Mouse (Mus musculus): ENCODE results near the gene Ccdc105. TPM values are rescaled to one million over a fixed set of nuclear protein-coding genes. Genes with fewer than 3 reads are reported as not detected.
A peak's percentile ranks its signal among the peaks of the same experiment; 100 is the strongest.

The Ccdc105 gene
- polyA plus RNA-seq, 1 experiment: not detected

DNA sequence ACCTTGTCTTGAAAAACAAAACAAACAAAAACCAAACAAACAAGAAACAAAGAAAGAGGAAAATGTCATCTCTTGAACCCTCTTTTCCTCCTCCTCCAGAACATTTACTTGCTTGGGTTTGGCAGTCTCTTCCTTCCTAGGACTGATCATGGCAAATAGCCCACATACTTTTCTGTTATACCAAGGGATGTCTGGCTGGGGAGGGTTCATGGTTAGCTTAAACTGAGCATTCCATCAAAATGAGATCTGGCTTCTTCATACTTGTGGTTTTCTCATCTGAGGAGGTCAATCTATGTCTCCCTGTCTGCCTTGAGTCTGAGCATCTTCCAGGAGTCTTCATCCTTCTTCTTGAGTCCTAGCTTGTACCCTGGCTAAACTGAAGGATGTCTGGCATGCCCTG lies 36.6 kb downstream of the Ccdc105 start:
- no peaks in the 10 kb centered on the region for H3K36me3 ChIP-seq (ENCODE audit: control insufficient read depth, insufficient read depth, low read length)
- TF ChIP-seq POLR2A (IDR thresholded peaks at IDR 0.05; ENCODE audit: low read depth, low read length): no peak
- TF ChIP-seq CTCF (conservative IDR thresholded peaks at IDR 0.05; ENCODE audit: insufficient read depth, insufficient read length, low read depth, low read length): no peak
- no peak overlapping the region for H3K4me3 ChIP-seq (ENCODE audit: insufficient read depth, low read depth, low read length)
- no peak overlapping the region for H3K27ac ChIP-seq (ENCODE audit: insufficient read depth, low read depth, low read length)
- no peaks in the 10 kb centered on the region for H3K27me3 ChIP-seq (replicated peaks; ENCODE audit: control insufficient read depth, insufficient read depth, low read length)
- no peak for DNase-seq
- no peaks in the 10 kb centered on the region for H3K4me1 ChIP-seq (ENCODE audit: control insufficient read depth, insufficient read depth, low read length)

DNA sequence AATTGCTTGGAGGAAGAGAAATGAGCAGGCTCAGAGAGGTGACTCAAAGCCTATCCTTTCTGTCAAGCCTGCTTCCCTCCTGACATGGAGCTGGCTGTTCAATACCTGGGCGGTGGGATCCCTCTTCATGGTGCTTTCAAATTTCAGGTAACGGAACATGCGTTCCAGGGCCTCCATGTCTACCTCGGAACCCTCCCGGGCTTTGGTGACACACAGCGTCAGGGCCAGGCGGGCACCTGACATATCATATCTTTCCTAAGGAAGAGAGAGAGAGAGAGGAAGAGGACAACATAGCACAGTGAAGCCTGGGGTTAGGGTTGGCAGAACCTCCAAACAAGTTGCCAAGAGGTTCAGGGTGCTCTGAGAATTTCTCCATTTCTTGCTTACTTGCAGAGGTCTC lies 37.7 kb downstream of the Ccdc105 start:
- WGBS: 94% methylated on average over 7 of the region's 7 CpGs
- TF ChIP-seq POLR2A (IDR thresholded peaks at IDR 0.05; ENCODE audit: low read depth, low read length): no peak
- no peak for TF ChIP-seq CTCF (conservative IDR thresholded peaks at IDR 0.05; ENCODE audit: insufficient read depth, insufficient read length, low read depth, low read length)

DNA sequence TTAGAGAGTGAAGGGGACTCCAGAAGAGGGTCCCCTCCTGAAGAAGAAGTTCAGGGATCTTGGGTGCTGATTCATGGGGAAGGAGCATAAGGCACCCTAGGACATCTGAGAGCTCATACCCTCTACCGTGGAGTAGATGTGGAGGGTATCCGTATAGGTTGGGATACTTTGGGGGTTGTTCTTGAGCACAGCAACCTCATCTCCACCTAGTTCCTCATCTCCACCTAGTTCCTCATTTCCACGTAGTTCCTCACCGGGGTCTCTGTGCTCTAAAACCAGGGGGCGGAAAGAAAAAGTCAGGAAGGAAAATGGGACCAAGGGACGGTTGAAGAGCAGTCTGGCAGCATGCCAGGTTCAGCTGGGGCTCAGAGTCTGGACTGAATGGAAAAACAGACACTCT lies 38.7 kb downstream of the Ccdc105 start:
- Histone ChIP-seq H3K4me1 (ENCODE audit: control insufficient read depth, insufficient read depth, low read length) (peaks cover 8% of the 10 kb centered on the region; the same call in 1 of the 2 replicates), H3K36me3 (ENCODE audit: control insufficient read depth, insufficient read depth, low read length) (no peaks in the 10 kb centered on the region), H3K27me3 (replicated peaks; ENCODE audit: control insufficient read depth, insufficient read depth, low read length) (no peaks in the 10 kb centered on the region), H3K4me3 (ENCODE audit: insufficient read depth, low read depth, low read length) (no peak overlapping the region), H3K27ac (ENCODE audit: insufficient read depth, low read depth, low read length) (no peak overlapping the region)
- TF ChIP-seq CTCF (conservative IDR thresholded peaks at IDR 0.05; ENCODE audit: insufficient read depth, insufficient read length, low read depth, low read length) (no peak), POLR2A (IDR thresholded peaks at IDR 0.05; ENCODE audit: low read depth, low read length) (no peak)
- 62% methylated on average over 6 of the region's 6 CpGs for WGBS
- peak; percentile 13 for DNase-seq

More for the DNA sequence above, 37.7 kb downstream of the Ccdc105 start:
- Histone ChIP-seq H3K27me3 (replicated peaks; ENCODE audit: control insufficient read depth, insufficient read depth, low read length) (no peaks in the 10 kb centered on the region), H3K36me3 (ENCODE audit: control insufficient read depth, insufficient read depth, low read length) (no peaks in the 10 kb centered on the region), H3K4me3 (ENCODE audit: insufficient read depth, low read depth, low read length) (no peak overlapping the region), H3K4me1 (ENCODE audit: control insufficient read depth, insufficient read depth, low read length) (peaks cover 5% of the 10 kb centered on the region; the same call in 1 of the 2 replicates), H3K27ac (ENCODE audit: insufficient read depth, low read depth, low read length) (no peak overlapping the region)
- DNase-seq: no peak

DNA sequence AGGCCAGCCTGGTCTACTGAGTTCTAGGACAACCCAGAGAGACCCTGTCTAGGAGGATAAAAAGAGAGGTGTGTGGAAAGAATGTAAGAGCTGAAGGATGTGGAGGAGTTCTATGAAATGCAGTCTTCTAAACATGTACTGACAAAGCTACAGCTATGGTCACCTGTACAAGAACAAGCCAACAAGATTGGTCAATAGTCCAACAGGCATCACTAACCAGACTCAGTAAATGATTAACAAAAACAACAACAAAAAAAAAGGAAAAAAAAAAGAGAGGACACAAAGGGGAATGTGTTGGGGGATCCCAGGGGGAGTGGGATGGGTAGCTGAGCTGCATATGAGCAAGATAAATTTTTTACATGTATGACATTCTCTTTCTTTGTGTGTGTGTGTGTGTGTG lies 42.2 kb downstream of the Ccdc105 start:
- TF ChIP-seq POLR2A (IDR thresholded peaks at IDR 0.05; ENCODE audit: low read depth, low read length): no peak
- TF ChIP-seq CTCF (conservative IDR thresholded peaks at IDR 0.05; ENCODE audit: insufficient read depth, insufficient read length, low read depth, low read length): no peak
- Histone ChIP-seq H3K27me3 (replicated peaks; ENCODE audit: control insufficient read depth, insufficient read depth, low read length) (no peaks in the 10 kb centered on the region), H3K4me3 (ENCODE audit: insufficient read depth, low read depth, low read length) (no peak overlapping the region), H3K4me1 (ENCODE audit: control insufficient read depth, insufficient read depth, low read length) (peaks cover 8% of the 10 kb centered on the region; the same call in 1 of the 2 replicates), H3K36me3 (ENCODE audit: control insufficient read depth, insufficient read depth, low read length) (no peaks in the 10 kb centered on the region), H3K27ac (ENCODE audit: insufficient read depth, low read depth, low read length) (no peak overlapping the region)
- DNase-seq: peak; percentile 59

DNA sequence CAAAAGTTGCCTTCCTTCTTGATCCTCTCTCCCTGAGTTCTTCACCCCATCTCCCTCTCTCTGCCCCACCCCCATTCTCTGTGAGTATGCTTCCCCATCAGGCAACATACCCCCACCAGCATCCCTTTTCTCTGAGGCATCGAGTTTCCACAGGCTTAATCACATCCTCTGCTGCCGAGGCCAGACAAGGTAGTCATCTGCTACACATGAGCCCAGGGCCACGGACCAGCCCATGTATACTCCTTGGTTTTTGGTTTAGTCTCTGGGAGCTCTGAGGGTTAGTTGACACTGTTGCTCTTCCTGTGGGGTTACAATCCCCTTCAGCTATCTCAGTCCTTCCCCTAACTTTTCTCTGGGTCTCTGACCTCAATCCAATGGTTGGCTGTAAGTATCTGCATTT lies 52.0 kb downstream of the Ccdc105 start:
- 34% methylated on average over 3 of the region's 3 CpGs for WGBS
- TF ChIP-seq CTCF (conservative IDR thresholded peaks at IDR 0.05; ENCODE audit: insufficient read depth, insufficient read length, low read depth, low read length): no peak
- no peak for TF ChIP-seq POLR2A (IDR thresholded peaks at IDR 0.05; ENCODE audit: low read depth, low read length)
- Histone ChIP-seq H3K27me3 (replicated peaks; ENCODE audit: control insufficient read depth, insufficient read depth, low read length) (no peaks in the 10 kb centered on the region), H3K4me3 (ENCODE audit: insufficient read depth, low read depth, low read length) (no peak overlapping the region), H3K36me3 (ENCODE audit: control insufficient read depth, insufficient read depth, low read length) (no peaks in the 10 kb centered on the region), H3K27ac (ENCODE audit: insufficient read depth, low read depth, low read length) (no peak overlapping the region), H3K4me1 (ENCODE audit: control insufficient read depth, insufficient read depth, low read length) (peaks cover 2% of the 10 kb centered on the region; the same call in 1 of the 2 replicates)
- DNase-seq: no peak

Other genes starting within 250 kb of the Ccdc105 start
- gene Olfr1358, start 235.6 kb downstream of the Ccdc105 start, polyA plus RNA-seq (2012; rRNA removed): not detected in 2 replicates
- 53.5 and 60.6 TPM in 2 replicates for gene Ilvbl, start 178.7 kb downstream of the Ccdc105 start, polyA plus RNA-seq (2012; rRNA removed)
- gene Syde1, start 161.1 kb downstream of the Ccdc105 start, polyA plus RNA-seq (2012; rRNA removed): 23.6 and 28.8 TPM in 2 replicates
- gene Olfr1357, start 135.0 kb downstream of the Ccdc105 start, polyA plus RNA-seq (2012; rRNA removed): not detected in 2 replicates
- gene Casp14, start 34.8 kb downstream of the Ccdc105 start, polyA plus RNA-seq (2012; rRNA removed): not detected in 2 replicates
- gene Slc1a6, start 27.4 kb upstream of the Ccdc105 start, polyA plus RNA-seq (2012; rRNA removed): 0.16 and 0.39 TPM in 2 replicates
- not detected in 2 replicates for gene Olfr1356, start 99.1 kb upstream of the Ccdc105 start, polyA plus RNA-seq (2012; rRNA removed)
- gene Olfr1355, start 122.5 kb upstream of the Ccdc105 start, polyA plus RNA-seq (2012; rRNA removed): not detected in 2 replicates
- gene Olfr1354, start 160.1 kb upstream of the Ccdc105 start, polyA plus RNA-seq (2012; rRNA removed): not detected in 2 replicates
- not detected in 2 replicates for gene Olfr8, start 197.6 kb upstream of the Ccdc105 start, polyA plus RNA-seq (2012; rRNA removed)
- gene Olfr1353, start 210.2 kb upstream of the Ccdc105 start, polyA plus RNA-seq (2012; rRNA removed): not detected in 2 replicates
- gene Olfr1352, start 228.0 kb upstream of the Ccdc105 start, polyA plus RNA-seq (2012; rRNA removed): not detected in 2 replicates